Mouse (Mus musculus): ENCODE measurements around the gene Stambp.

GRCm38 (mm10) chr6:83582135-83582937, 9.8 kb upstream of the Stambp start:
- no peak for TF ChIP-seq CTCF (IDR thresholded peaks at IDR 0.05; ENCODE audit: insufficient read depth, low read length)
- TF ChIP-seq POLR2A (IDR thresholded peaks at IDR 0.05; ENCODE audit: borderline replicate concordance, extremely low read depth, low read depth, low read length): no peak
